Mouse (Mus musculus) spleen, postnatal 4 days (tissue): Measurements from ENCODE around the gene Grb10.

Source experiments
- DNase-seq, 2 experiments: peaks; one replicate each; pipeline ENCODE4 v3.0.0; 2022; ENCODE audit warnings: low spot score in 2 of 2

Grb10 gene

DNA sequence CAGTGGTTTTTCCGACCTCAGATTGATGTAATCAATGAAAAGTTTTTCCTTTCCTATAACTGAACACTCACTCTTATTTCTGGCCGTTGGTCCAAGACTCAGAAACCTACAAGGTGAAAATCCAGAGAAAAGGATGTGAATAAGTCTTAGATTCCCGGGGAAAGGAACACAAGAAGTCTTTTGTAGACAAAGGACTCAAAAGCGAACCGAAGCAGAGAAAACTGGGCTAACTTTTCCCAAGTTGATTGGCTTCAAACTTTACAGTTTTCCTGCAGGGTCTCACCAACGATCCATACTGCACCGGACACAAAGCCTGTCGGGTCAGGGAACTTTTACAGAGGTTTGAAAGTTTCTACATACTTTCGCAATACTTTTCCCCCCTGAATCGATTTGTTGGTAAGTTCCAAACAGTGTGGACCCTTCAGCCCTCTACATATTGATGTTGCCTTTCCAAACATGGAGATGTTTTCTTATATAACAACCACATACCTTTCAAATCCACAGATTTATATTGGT, at the start of gene Grb10:
TSS of gene Grb10 (minus strand) at position 214 of the 516 bp plus-strand sequence.
- no peak for DNase-seq

GRCm38 (mm10) chr11:12081638-12082037, 43.2 kb upstream of the Grb10 start:
- DNase-seq = no peak

- DNase-seq = no peak
Observed at GRCm38 (mm10) chr11:12079231-12079630, 40.7 kb upstream of the Grb10 start.

GRCm38 (mm10) chr11:12075449-12075848, 37.0 kb upstream of the Grb10 start:
- no peak for DNase-seq

GRCm38 (mm10) chr11:12073394-12074226, 35.1 kb upstream of the Grb10 start:
- DNase-seq = no peak

GRCm38 (mm10) chr11:12072322-12072721, 33.8 kb upstream of the Grb10 start:
- no peak for DNase-seq

DNA sequence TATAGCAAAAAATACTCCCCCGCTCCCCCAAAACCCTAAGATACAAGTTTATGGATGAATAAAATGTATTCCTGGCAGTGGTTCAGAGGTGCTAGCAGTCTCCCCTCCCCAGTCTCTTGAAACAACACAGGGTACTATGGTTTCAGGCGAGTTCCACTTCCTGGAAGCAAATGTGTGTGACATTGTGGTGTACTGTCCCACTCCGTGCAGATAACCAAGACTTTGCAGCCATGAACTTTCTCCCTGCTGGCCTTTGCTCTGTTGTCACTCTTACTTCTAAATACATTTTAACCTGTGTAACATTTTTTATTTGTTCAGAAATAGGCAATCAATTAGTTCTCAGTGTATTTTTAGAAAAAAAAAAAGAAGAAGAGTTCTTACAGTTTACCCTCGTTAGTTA, 20.5 kb upstream of the Grb10 start:
- no peak for DNase-seq

DNA sequence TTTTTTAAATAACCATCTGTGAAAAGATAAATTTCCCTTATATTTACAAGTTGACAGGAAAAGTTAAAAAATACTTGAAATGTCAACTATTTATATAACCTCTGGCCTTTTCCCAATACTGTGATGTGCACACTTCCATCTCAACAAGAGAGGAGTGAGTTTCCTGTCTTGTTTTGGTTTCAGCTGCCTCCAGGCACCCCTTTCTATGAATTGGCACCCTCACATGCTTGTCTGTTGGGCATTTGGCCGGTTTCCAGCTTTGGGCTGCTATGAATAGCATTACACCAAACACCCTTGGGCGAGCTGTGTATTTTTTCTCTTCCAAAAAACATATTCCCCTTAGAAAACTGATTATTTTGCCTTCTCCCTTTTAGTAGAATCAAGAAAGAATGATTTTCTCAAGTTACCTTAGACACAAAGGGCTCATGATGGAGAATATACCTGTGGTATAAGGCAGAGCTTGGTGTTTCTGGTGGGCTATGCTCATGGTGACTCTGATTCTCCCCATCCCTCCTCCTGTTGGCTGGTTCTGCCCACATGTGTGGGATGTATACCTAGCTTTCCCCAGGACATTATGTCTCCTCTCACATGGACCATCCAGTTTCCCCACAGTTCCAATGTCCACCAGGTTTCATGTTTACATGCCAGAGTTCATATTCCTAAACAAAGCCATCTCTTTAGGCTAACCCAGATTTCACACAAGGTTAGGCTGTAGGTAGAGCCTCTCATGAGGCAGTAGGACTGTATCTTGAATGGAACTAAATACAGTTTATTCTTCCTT, 10.3 kb upstream of the Grb10 start:
- DNase-seq = no peak

GRCm38 (mm10) chr11:12048135-12048534, 9.7 kb upstream of the Grb10 start:
- no peak for DNase-seq

DNA sequence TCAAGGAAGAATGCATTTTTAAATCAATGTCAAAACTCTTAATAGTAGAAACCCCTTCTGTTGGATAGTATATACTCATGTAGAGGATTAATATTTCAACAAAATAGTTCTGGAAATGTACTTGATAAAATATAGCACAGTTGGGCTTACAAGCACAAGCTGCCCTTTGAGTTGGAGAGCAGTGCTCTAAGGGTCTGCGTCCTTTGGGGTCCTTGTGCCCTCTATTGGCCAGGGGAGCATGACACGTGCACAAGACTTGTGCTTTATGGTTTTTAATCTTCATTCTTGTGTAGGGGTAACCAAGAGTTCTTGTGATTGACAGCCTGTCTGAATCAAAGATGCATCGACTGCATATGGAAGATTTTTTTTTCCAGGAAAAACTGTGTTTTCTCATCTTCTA, 5.8 kb upstream of the Grb10 start:
- DNase-seq = no peak

GRCm38 (mm10) chr11:12041787-12042186, 3.3 kb upstream of the Grb10 start:
- DNase-seq = no peak

GRCm38 (mm10) chr11:12041379-12041778, 2.9 kb upstream of the Grb10 start:
- DNase-seq = no peak

DNA sequence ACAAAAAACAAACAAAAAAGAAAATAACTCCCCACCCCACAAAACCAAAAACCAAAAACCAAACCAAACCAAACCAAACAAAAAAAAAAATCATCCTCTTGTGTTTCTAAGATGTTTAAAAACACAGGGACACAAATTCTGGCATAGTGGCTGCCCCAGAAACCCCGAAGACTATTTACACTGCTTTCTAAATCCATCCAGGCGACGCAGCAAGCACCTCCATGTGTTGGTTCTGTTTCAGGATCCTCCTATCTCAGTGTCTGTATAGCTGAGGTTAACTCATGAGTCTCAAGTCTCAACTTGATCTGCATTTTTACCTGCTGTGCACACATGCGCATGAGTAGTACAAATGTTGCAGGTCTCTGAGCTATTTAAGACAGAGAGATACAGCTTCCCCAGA, 1.9 kb upstream of the Grb10 start:
- no peak for DNase-seq

- no peak for DNase-seq
Observed at GRCm38 (mm10) chr11:12039748-12040147, 1.3 kb upstream of the Grb10 start.

DNA sequence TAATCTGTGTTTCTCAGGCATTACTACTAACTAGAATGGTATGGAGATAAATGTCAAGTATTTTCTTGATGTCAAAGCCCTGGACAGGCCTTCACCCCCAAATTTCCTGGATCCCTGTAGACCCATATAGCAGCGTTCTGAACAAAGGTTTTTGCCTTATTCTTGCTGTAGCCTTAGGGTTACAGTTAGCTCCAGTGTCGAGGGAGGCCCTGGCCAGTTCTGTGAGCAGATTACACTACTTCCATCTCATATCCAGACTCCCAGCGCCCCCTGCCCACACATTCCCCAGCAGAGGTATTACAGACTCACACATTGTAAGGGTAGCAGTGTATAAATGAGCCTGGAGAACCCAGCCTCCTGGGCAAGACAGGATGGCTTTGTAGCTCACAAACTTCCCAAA, 615 bp upstream of the Grb10 start:
- no peak for DNase-seq

GRCm38 (mm10) chr11:12037689-12038469, 604 bp downstream of the Grb10 start:
- DNase-seq = no peak

DNA sequence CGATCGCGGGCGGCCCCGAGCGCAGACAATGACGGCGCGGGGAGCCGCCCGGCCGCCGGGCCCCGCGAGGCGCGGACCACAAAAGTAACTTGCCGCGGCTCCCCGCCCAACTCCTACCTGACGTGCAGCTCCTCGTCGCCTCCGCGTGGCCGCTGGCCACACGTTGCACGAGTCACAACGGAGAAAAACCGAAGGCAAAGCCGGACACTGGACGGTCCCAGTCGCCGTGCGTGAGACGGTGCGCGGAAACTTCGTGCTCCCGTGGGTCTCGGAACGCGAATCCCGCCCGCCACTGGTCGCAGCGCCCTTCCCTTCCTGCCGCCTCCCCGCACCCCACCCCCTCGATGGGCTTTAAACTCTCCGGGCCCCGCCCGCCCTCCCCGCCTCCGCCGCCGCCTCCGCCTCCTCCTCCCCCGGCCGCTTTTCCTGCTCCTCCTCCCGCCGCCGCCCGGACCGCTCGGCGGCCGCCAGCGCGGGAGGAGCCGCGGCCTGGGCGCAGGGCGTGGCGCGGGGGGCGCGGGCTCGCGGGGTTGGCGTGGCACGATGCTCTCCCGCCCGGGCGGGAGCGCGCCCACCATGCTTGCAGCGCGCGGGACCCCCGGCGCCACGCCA, 1.3 kb downstream of the Grb10 start:
- peak in 1 of 2 experiments; percentile 61 for DNase-seq

DNA sequence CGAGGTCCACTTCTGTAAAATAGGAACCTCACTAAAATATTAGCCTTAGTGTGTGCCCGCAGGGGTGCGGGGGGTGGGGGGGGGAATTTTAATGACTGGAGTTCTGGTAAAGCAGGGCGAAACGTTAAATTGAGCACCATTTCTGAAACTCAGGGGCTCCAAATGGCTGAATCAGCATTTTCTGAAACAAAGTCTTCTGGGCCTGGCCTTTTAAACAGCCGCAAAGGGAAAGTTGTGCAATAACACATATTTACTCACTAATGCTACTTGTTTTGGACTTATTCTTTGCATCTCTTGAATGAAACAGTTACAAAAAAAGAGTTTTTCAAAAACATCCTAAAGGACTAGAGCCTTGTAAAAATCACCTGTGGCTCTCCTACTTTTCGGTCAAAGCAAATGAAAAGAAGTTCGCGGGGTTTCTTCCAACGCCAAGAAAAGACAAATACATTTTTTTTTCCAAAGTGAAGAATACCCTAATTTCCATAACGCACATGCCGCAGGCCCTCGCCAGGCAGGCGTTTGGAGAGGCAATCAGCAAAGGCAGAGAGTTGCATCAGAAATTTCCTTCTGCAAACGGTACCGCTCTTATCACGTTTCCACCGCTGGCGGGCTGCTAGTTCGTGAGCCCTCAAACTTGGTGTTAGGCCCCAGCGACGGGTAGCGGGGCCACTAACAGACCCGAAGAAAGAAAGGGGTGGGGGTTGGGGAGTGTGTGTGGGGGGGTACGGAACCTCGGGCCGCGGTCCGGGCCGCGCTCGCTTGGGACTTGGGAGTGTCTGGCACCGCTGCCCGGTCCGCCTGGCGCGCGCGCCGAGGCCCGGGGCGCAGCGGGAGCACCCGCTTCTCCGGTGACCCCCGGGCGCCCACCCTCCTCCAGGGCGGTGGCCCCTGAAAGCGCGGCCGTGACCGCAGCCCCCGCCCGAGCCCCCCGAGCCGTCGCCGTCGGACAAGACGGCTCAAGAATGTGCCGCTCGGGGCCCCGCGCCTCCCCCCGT, 2.3 kb downstream of the Grb10 start:
- no peak for DNase-seq

DNA sequence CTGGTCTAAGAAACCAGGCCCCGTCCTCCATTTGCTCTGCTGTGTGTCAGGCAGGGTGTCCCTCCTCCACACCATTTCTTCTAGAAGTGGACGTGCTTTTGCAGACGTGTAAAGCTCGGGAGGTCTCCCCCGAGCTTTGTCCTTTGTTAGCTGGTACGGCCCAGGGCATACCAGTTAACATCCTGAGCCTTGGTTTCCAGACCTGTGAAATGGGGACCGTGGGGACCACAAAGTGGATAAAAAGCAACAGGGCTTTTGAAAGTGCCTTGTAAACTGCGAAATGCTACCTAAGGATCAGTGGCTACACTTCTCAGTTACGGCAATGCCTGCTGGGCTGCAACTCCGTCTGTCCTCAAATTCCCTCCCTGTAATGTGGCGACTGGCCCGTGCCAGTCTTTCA, 3.2 kb downstream of the Grb10 start:
- no peak for DNase-seq

- no peak for DNase-seq
Observed at GRCm38 (mm10) chr11:12034781-12035180, 3.7 kb downstream of the Grb10 start.
